Mouse (Mus musculus): ENCODE measurements at regions not wholly inside any gene's neighbourhood (a gene's known extent, or its start where the extent isn't known, plus 50 kb on each side); places are given as distances from the start of the nearest gene placed in this dataset.

GRCm38 (mm10) chr6:134320379-134320932 is 75.7 kb upstream of the Bcl2l14 start:
- no peak for DNase-seq

GRCm38 (mm10) chr6:134324001-134324400 is 72.1 kb upstream of the Bcl2l14 start:
- no peak for DNase-seq

GRCm38 (mm10) chr6:134325564-134325963 is 70.6 kb upstream of the Bcl2l14 start:
- DNase-seq: no peak

GRCm38 (mm10) chr6:134329550-134330299 is 66.4 kb upstream of the Bcl2l14 start:
- no peak for DNase-seq

- no peak for DNase-seq
Measured at GRCm38 (mm10) chr6:134330300-134330640, 65.8 kb upstream of the Bcl2l14 start.

GRCm38 (mm10) chr6:134332718-134333432 is 63.2 kb upstream of the Bcl2l14 start:
- DNase-seq: peak; percentile 44

GRCm38 (mm10) chr6:134335711-134336110 is 60.4 kb upstream of the Bcl2l14 start:
- no peak for DNase-seq

- no peak for DNase-seq
Measured at GRCm38 (mm10) chr6:134342796-134343605, 53.1 kb upstream of the Bcl2l14 start.

GRCm38 (mm10) chr6:134343606-134343901 is 52.6 kb upstream of the Bcl2l14 start:
- DNase-seq: no peak
